Mouse (Mus musculus) kidney, adult 8-10 months (tissue): Measurements from ENCODE around the gene Gm44503.
A peak's percentile ranks its signal among the peaks of the same experiment; 100 is the strongest.

Source experiments
- DNase-seq, 2 experiments: peaks; one replicate each; pipeline ENCODE4 v3.0.0; 2022

Gm44503 gene

DNA sequence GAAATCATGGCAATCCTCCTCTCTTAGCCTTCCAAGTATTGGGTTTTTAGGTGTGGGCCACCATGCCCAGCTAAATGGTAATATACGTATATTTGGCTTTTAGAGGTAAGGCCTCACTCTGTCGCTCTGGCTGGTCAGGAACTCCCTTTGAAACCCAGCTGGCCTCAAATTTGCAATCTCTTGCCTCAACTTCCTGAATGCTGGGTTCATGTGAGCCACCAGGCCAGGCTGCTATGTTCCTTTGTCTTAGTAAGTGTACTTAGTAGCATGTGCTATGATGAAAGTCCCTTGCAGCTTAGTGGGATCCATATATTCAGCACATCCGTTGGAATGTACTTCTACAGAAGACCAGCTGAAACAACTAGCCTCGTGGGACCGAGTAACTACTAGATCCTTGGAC, 16.1 kb downstream of the Gm44503 start:
- DNase-seq: no peak

- no peak for DNase-seq
These were observed 16.6 kb downstream of the Gm44503 start for GRCm38 (mm10) chr9:72975242-72975641.

DNA sequence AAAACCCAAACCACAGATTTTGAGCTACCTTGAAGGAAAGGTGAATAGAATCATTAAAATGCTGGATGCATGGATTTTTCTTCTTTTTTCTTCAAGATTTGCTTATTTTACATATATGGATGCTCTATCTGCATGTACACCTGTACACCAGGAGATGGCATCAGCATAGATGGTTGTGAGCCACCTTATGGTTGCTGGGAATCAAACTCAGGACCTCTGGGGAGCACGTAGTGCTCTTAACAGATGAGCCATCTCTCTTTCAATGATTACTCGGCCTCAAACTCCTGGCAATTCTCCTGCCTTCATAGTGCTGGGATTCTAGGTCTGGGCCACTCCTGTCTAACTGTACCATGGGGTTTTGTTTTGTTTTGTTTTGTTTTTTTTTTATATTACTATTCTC, 24.4 kb downstream of the Gm44503 start:
- DNase-seq: no peak

DNA sequence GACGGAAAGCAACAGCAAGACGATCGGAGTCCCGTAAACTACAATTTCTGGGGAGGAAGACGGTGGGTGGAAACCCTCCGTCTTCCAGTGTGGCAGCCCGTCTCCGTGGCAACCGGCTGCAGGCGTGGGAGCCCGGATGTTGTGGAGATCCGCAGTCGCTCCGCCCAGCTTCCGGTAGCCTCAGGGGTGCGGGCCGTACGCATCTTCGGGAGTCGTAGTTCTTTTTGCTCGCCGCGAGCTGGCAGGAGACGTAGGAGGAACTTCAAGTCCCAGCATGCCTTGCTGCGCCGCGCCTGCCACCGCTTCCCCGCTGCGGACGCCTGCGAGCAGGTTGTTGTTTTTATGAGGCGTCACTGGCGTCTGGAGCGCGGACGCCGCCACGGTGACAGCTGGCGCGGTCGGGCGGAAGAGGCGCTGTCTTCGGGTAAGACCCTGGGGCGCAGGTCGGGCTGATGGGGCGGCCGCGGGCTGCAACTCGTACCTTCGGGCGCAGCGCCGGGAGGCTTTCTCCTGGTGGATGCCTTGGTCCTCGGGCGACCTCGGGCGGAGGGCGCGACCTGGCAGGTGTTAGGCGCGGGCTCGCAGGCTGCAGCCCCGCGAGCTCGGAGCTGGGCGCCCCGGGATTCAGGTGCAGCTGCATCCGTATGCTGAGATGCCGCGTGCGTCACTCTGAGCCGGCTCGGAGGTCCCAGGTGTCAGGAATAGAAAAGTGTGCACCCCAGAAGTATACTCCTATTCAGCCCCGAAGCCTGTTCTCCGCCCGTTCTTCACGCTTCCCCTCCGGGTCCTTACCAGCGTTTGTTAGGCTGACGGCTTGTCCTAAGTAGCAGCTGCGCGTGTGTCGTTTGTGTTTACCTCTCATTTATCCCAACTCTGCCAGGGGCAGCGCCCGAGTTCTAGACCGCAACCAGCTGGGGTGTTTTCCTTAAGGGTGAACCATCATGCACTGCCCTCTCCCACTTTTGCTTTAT, 26.9 kb downstream of the Gm44503 start, which contains the start of the genes Ccpg1os and Ccpg1:
Gene Ccpg1os (minus strand): TSS at position 133 of the 971 bp plus-strand sequence.
Gene Ccpg1 (plus strand): TSS at position 180 of the 971 bp plus-strand sequence.
- peak; percentile 98 for DNase-seq

DNA sequence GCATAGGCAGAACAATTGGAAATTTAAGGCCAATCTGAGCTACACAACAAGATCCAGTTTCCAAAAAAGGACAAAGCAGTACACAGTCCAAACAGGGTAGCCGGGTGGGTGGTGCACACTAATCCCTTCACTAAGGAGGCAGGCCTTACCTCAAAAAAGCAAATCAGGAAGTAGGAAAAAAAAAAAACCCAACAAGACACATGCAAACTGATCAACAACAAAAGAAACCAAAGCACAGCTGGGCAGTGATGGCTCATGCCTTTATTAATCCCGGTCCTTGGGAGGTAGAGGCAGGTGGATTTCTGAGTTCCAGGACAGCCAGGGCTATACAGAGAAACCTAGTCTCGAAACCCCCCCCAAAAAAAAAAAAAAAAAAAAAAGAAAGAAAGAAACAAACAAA, 29.1 kb downstream of the Gm44503 start:
- no peak for DNase-seq

- peak in 1 of 2 experiments; percentile 34 for DNase-seq
These were observed 30.1 kb downstream of the Gm44503 start for GRCm38 (mm10) chr9:72988706-72989105.

DNA sequence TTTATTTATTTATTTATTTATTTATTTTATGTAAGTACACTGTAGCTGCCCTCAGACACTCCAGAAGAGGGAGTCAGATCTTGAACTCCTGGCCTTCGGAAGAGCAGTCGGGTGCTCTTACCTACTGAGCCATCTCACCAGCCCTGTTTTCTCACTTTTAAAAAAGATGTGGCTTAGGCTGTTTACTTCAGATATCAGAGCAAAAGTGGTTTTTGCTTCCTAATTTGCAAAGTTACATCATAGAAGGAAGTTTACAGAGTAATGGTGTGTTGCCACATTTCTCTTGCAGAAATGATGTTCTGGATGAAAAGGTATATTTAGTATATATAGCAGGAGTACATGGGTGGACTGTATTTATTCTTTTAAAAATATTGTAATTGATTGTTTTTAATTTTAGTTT, 32.8 kb downstream of the Gm44503 start:
- no peak for DNase-seq

DNA sequence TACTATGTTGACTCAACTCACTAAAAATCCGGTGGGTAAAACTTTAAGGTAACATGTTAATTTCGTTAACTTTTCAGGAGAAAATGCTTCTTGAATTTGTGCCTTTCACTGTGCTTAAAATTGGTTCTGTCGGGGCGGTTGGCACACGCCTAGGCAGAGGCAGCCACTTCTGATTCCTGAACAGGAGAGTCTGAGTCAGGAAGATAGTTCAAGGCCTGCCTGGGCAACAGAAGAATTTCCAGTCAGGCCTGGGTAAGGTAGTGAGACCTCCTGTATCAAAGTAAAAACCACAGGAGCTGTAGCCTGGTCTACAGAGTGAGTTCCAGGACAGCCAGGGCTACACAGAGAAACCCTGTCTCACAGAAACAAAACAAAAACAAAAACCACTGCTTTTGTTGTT, 33.9 kb downstream of the Gm44503 start:
- DNase-seq: no peak

DNA sequence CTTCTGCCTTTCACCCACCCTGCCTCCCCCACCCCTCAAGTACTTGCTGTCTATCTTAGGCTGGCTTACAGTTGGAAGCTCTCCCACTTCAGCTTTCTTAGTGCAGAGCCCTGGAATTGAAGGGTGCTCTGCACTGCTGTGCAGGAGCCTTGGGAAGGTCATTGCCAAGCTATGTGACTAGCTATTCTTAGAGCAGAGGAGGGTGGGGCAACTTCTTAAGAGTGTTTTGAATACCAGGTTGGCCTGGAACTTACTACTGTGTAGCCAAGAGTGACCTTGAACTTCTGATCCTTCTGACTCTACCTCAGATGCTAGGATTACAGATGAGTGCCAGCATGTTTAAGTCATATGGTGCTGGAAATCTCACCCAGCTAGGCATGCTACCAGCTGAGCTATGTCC, 37.5 kb downstream of the Gm44503 start:
- no peak for DNase-seq

- DNase-seq: no peak
These were observed 38.2 kb downstream of the Gm44503 start for GRCm38 (mm10) chr9:72996806-72997205.

- no peak for DNase-seq
These were observed 41.8 kb downstream of the Gm44503 start for GRCm38 (mm10) chr9:73000487-73000886.

DNA sequence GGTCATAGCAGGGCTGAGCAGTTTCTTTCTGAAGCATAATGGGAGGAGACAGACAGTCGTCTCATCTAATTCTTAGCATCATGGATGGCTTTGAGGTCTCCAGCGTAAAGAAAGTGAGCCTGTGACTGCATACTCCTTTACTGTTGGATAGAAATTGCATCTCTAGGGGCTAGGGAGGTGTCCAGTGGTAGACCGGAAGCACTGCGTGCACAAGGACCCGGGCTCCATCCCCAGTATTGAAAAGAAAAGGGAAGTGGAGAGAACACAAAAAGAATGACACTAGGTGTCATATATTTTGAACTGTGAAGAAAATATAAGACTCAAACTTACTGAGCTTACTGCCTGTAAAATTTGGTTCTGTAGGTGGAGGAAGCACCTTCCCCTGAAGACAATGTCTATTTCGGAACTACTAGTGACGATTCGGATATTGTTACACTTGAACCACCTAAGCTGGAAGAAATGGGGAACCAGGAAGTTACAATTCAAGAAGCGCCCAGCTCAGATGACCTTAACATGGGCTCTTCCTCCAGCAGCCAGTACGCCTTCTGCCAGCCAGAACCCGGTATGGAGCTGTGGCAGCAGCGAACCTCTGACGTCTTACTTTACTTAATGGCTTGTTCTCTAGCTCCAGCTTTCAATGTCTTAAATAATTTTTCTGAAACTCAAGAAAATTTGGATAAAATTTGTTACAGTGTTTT, 42.8 kb downstream of the Gm44503 start:
- DNase-seq: no peak

GRCm38 (mm10) chr9:73002177-73002576, 43.5 kb downstream of the Gm44503 start:
- DNase-seq: no peak

- DNase-seq: no peak
These were observed 45.4 kb downstream of the Gm44503 start for GRCm38 (mm10) chr9:73004076-73004475.

- DNase-seq: no peak
These were observed 46.5 kb downstream of the Gm44503 start for GRCm38 (mm10) chr9:73005106-73005505.

- no peak for DNase-seq
These were observed 47.5 kb downstream of the Gm44503 start for GRCm38 (mm10) chr9:73006175-73006574.

- DNase-seq: no peak
These were observed 49.7 kb downstream of the Gm44503 start for GRCm38 (mm10) chr9:73008384-73008783.

GRCm38 (mm10) chr9:73012629-73013028, 54.0 kb downstream of the Gm44503 start:
- DNase-seq: no peak

DNA sequence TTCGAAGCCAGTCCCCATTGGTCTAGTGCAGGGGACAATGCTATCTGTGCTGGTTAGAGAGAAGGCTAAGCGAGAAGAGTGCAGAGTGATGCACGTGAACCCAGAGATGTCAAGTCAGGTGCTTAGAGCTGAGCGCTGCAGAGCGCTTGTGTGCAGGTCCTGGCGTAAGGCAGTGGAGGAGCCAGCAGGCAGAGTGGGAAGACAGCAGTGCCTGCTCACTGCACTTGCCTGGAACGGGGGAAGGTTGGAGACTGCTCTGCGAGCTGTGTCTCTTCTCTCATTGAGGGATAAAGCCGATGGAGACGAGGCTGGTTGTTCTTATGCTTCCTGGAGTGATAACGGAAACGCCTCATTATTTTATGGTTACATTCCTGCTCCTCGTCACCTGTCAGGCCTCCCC, 56.1 kb downstream of the Gm44503 start:
- no peak for DNase-seq

DNA sequence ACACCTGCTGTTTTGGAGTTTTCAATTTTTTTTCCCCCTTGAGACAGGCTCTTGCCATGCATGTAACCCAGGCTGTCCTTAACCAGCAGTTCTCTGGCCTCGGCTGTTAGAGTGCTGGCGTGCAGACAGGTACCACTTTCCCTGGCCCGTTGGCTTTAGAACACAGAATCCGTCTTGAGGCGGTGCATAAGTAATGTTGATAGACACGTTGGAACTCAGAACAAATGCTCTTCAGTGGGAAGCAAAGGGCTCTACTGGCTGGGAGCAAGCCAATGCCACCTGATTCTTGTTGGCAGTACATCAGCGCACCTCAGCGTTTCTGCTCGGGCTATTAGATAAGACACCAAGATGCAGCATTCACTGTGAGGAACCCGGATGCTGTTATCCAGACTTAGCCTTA, 61.2 kb downstream of the Gm44503 start:
- no peak for DNase-seq

GRCm38 (mm10) chr9:73020566-73021097, 62.0 kb downstream of the Gm44503 start:
- no peak for DNase-seq

DNA sequence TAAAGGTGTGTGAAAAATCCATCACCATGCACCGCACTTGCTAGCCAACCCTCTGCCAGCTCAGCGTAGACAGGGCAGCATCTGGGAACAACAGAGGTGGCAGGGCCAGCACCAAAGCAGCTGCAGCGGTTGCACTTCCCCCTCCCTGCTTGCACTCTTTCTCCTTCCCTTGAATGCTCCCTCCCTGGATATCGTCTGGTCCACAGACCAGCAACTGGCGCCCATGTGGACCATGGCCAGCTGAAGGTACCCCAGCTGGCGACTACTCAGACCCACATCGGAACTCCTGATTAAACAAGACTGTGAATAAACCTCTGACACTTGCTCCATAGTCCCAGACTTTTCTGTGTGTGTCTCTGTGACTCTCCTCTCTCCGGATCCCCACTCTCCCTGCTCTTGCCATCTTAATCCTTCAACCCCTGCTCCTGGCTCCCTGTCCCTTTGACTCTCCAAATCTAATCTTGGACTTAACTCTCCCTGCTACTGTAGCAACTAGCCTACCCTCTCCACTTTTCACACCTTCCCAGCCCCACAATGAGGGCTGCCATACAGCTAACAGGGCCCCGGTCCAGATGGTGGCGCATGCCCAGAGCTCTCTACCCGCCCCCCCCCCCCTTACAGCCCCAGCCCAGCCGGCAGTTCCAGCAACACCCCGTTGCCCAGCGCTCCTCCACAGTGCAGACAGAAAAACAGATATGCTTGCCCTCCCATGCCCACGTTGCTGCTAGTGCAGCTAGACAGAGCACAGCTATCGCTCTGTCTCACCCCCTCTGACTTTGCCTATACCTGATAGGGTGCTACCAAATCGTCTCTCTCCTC, 67.4 kb downstream of the Gm44503 start:
- DNase-seq: no peak

DNA sequence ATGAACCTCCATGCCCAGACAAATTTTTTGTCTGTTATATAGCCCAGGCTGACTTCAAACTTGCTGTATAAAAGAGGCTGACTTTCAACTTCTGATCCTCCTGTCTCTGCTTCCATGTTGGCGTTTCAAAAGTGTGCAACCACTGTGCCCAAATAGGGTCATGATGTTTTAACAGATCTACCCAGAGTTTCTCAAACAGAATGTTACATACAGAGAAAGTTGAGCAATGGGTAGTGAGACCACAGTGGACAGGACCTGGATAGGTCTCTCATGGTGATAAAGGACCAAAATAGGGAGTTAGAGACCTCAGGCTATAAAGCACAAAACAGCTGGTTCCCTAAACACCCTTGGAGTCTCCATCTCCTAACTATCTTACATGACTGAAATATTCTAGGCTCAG, 71.8 kb downstream of the Gm44503 start:
- no peak for DNase-seq
